Mouse (Mus musculus) liver, adult 2 months (tissue): ENCODE results near the gene Plbd2.

Experiments
- CTCF ChIP-seq: fragments of 200-500 bp; IDR thresholded peaks from 2 replicates; pipeline ENCODE4 v1.5.1; 2011; ENCODE audit warnings: low read depth, low read length, control low read depth
- POLR2A ChIP-seq: fragments of 200-500 bp; IDR thresholded peaks from 2 replicates; pipeline ENCODE4 v1.6.1; 2011; ENCODE audit warnings: low read length, control low read depth; ENCODE audit not compliant: insufficient read depth; ENCODE audit errors: extremely low read depth

- TF ChIP-seq CTCF (peak; percentile 57), POLR2A (no peak)
Observed at GRCm38 (mm10) chr5:120525737-120526136, 22.3 kb upstream of the Plbd2 start.
